Mouse (Mus musculus) neural tube, embryonic 12.5 days (tissue): ENCODE results near the gene Olfr203. TPM values are rescaled to one million over a fixed set of nuclear protein-coding genes. Genes with fewer than 3 reads are reported as not detected.
"Not testable (repeated sequence)": the region's sequence is repeated elsewhere in the genome, so short reads cannot be mapped to it uniquely, and the experiment has no call there.

Experiments
- ATAC-seq: fragments of 200-750 bp; cut with Nextera tagmentation; 2 replicates; pipeline ENCODE4 v1.8.0; 2017; ENCODE audit warnings: low read depth, mild to moderate bottlenecking, moderate TSS enrichment, moderate library complexity; ENCODE audit not compliant: low FRiP score
- H3K27ac ChIP-seq: fragments of 300-500 bp; sonication (generic); 2 replicates; pipeline ENCODE4 v1.5.1; 2016
- H3K27me3 ChIP-seq: fragments of 300-500 bp; sonication (generic); replicated peaks from 2 replicates; pipeline ENCODE4 v1.6.1; 2016; ENCODE audit warnings: mild to moderate bottlenecking
- H3K36me3 ChIP-seq: fragments of 300-500 bp; sonication (generic); 2 replicates; pipeline ENCODE4 v1.6.1; 2016; ENCODE audit warnings: mild to moderate bottlenecking
- H3K4me1 ChIP-seq: fragments of 300-500 bp; sonication (generic); 2 replicates; pipeline ENCODE4 v1.6.1; 2016
- H3K4me2 ChIP-seq: fragments of 300-500 bp; sonication (generic); replicated peaks from 2 replicates; pipeline ENCODE4 v1.6.1; 2016; ENCODE audit warnings: mild to moderate bottlenecking
- H3K4me3 ChIP-seq: fragments of 300-500 bp; sonication (generic); 2 replicates; pipeline ENCODE4 v1.5.1; 2016
- H3K9ac ChIP-seq: fragments of 300-500 bp; sonication (generic); 2 replicates; pipeline ENCODE4 v1.6.1; 2016; ENCODE audit warnings: mild to moderate bottlenecking
- H3K9me3 ChIP-seq: fragments of 300-500 bp; sonication (generic); 2 replicates; pipeline ENCODE4 v1.6.1; 2016; ENCODE audit warnings: mild to moderate bottlenecking
- WGBS: fragments of 180-500 bp; shearing (Covaris S2); methylation state at CpG from one replicate; pipeline ENCODE4 v1.1.7; 2016; 5-methylcytosine and 5-hydroxymethylcytosine counted together
- polyA plus RNA-seq: library from polyadenylated mRNA; unstranded; fragments of >200 nt; fragmentation: Nextera tagmentation; extraction: Ambion mirVana; gene quantifications from 2 replicates; pipeline ENCODE4 v1.2.1, GENCODE M21; 2016

Gene Olfr203
- polyA plus RNA-seq, result not detected in 2 replicates

DNA sequence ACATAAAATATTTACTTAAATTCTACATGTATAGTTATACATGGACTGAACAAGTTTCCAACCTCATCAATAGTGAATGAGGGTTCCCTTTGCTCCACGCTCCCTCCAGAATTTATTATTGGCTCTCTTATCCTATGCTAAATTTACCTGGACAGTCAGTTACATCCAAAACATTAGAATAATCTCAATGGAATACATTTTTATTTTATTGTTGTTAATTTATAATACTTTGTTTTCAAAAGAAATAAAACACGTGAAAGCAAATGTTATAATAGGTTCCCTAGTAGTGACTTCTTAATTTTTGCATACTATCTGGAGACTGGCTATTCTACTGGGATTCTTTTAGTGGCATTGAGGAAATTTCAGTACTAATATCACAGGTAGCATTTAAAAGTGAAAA is at the start of gene Olfr203:
Gene Olfr203 (plus strand): TSS at position 301 of the 400 bp plus-strand sequence.
- no peak within 1 kb of the TSS for H3K4me3 ChIP-seq
- no peaks in the 10 kb centered on the region for H3K36me3 ChIP-seq
- H3K27ac ChIP-seq, result no peak within 1 kb of the TSS
- no peak for ATAC-seq
- no peaks in the 10 kb centered on the region for H3K9me3 ChIP-seq
- 88% methylated on average over 2 of the region's 2 CpGs for WGBS
- no peak within 1 kb of the TSS for H3K9ac ChIP-seq
- H3K4me2 ChIP-seq, result no peak within 1 kb of the TSS
- H3K4me1 ChIP-seq, result no peaks in the 10 kb centered on the region
- no peaks in the 10 kb centered on the region for H3K27me3 ChIP-seq

DNA sequence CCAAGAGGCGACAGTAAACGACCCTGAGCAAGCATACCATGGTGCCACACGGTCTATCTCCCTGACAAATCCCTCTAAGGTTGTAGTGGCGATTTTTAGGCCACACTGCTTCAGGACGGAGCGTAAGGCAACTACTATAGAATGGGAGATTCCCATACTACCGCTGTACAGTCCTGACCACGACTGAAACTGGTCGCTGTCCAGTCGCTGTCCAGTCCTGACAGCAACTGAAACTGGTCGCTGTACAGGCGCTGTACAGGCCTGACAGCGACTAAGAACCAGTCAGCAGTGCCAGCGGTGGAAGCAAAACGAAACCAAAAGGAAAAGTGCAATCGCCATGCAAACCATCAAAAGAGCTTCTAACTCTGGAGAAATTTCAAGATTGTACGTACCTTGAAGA is 49.0 kb upstream of the Olfr203 start:
- H3K36me3 ChIP-seq, result no peaks in the 10 kb centered on the region
- no peak overlapping the region for H3K9ac ChIP-seq
- ATAC-seq, result no peak
- 0 out of 2 replicates have a peak, but pooled peaks cover 3% of the 10 kb centered on the region for H3K9me3 ChIP-seq
- H3K4me2 ChIP-seq, result no peak overlapping the region
- no peaks in the 10 kb centered on the region for H3K4me1 ChIP-seq
- 89% methylated on average over 17 of the region's 17 CpGs for WGBS
- no peaks in the 10 kb centered on the region for H3K27me3 ChIP-seq
- no peak overlapping the region for H3K27ac ChIP-seq
- no peak overlapping the region for H3K4me3 ChIP-seq

DNA sequence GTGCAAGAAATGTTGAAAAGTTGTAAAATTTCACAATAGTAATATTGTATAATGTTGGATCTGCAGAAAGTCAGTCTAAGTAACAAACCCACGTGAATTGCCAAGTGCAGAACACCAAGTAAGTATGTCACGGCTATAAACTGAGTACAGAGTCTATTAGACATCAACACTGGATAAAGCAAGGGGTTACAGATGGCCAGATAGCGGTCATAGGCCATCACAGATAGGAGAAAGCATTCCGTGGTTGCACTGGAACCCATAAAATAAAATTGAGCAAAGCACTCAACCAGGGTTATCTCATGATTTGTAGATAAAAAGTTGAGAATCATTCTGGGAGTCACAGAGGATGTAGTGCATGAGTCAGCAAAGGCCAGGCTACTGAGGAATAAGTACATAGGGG is 29.6 kb upstream of the Olfr203 start:
- not testable (repeated sequence) for H3K9me3 ChIP-seq, H3K36me3 ChIP-seq, H3K4me2 ChIP-seq, H3K9ac ChIP-seq, H3K27ac ChIP-seq, ATAC-seq, H3K4me1 ChIP-seq, H3K4me3 ChIP-seq, H3K27me3 ChIP-seq
- WGBS, result 80% methylated on average over 4 of the region's 4 CpGs

DNA sequence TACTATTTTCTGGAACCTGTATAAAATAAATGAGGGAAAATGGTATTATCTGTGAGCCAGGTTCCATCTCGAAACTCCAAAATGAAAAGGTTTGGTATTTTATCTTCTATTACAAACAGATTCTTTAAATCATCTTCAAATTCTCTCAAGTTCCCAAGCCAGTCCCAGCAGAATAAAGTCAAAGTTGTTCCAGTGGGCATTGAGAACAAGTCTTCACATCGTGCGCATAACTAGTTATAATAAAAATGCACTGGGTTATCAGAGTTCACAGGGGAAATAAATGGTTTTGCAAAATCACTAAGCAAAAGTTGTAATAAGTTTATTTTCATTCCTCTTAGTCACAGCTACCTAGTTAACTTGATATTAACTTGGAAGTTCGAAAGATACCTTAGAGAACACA is 26.1 kb upstream of the Olfr203 start, which contains the start of gene Olfr201:
Gene Olfr201 (minus strand): TSS at position 101 of the 400 bp plus-strand sequence.
- H3K27ac ChIP-seq, H3K4me1 ChIP-seq, ATAC-seq, H3K36me3 ChIP-seq, H3K9me3 ChIP-seq, H3K4me3 ChIP-seq, H3K9ac ChIP-seq, H3K27me3 ChIP-seq, H3K4me2 ChIP-seq: not testable (repeated sequence)
- WGBS, result 88% methylated on average over 4 of the region's 4 CpGs

DNA sequence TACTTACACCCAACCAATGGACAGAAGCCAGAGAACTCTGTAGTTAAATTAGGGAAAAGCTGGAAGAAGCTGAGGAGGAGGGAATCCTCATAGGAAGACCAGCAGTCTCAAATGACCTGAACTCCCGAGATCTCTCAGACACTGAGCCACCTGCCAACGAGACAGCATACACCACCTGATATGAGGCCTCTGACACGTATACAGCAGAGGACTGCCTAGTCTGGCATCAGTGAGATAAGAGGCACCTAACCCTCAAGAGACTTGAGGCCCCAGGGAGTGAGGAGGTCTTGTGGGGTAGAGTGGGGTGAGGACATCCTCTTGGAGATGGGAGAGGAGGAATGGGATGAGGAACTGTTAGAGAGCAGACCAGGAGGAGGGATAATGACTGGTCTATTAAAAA is 18.1 kb upstream of the Olfr203 start:
- H3K27ac ChIP-seq, result no peak overlapping the region
- no peak overlapping the region for H3K4me3 ChIP-seq
- no peaks in the 10 kb centered on the region for H3K4me1 ChIP-seq
- no peak overlapping the region for H3K4me2 ChIP-seq
- no peak for ATAC-seq
- 82% methylated on average over 3 of the region's 3 CpGs for WGBS
- H3K9ac ChIP-seq, result no peak overlapping the region
- no peaks in the 10 kb centered on the region for H3K9me3 ChIP-seq
- H3K36me3 ChIP-seq, result no peaks in the 10 kb centered on the region
- no peaks in the 10 kb centered on the region for H3K27me3 ChIP-seq

GRCm38 (mm10) chr16:59283476-59283875 is 15.2 kb upstream of the Olfr203 start:
- H3K27me3 ChIP-seq, result no peaks in the 10 kb centered on the region
- H3K36me3 ChIP-seq, result no peaks in the 10 kb centered on the region
- H3K27ac ChIP-seq, result no peak overlapping the region
- no peak overlapping the region for H3K4me3 ChIP-seq
- no peak overlapping the region for H3K9ac ChIP-seq
- no peak for ATAC-seq
- 76% methylated on average over 1 of the region's 1 CpGs for WGBS
- H3K4me2 ChIP-seq, result no peak overlapping the region
- no peaks in the 10 kb centered on the region for H3K4me1 ChIP-seq
- H3K9me3 ChIP-seq, result no peaks in the 10 kb centered on the region

DNA sequence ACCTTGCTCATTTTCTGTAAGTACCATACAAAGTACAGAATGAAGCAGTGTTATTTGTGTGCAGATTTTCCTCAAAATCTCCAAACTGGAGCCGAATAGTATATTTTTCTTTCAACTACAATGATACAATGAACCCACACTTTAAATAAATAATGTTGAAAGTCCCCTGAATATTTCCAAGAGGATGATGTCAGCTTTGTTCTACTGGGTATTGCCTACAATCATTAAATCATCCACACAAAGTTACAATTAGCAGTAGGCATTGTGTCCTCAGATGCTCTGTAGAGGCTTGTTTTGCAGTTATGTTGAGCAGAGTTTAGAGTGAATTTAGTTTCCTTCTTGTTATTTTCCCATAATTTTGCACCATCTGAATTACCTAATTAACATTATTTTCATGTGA is 12.0 kb upstream of the Olfr203 start, which contains the start of gene Olfr202:
Gene Olfr202 (minus strand): TSS at position 101 of the 400 bp plus-strand sequence.
- H3K4me3 ChIP-seq, result no peak within 1 kb of the TSS
- no peaks in the 10 kb centered on the region for H3K9me3 ChIP-seq
- ATAC-seq, result no peak
- no peaks in the 10 kb centered on the region for H3K27me3 ChIP-seq
- 88% methylated on average over 1 of the region's 1 CpGs for WGBS
- no peaks in the 10 kb centered on the region for H3K36me3 ChIP-seq
- no peak within 1 kb of the TSS for H3K27ac ChIP-seq
- no peak within 1 kb of the TSS for H3K9ac ChIP-seq
- no peaks in the 10 kb centered on the region for H3K4me1 ChIP-seq
- H3K4me2 ChIP-seq, result no peak within 1 kb of the TSS

- not testable (repeated sequence) for H3K27me3 ChIP-seq, H3K4me1 ChIP-seq, H3K9ac ChIP-seq, H3K27ac ChIP-seq, H3K9me3 ChIP-seq, H3K4me3 ChIP-seq, H3K36me3 ChIP-seq, ATAC-seq, H3K4me2 ChIP-seq
- 83% methylated on average over 9 of the region's 9 CpGs for WGBS
These were observed 11.1 kb upstream of the Olfr203 start for GRCm38 (mm10) chr16:59287576-59287975.

DNA sequence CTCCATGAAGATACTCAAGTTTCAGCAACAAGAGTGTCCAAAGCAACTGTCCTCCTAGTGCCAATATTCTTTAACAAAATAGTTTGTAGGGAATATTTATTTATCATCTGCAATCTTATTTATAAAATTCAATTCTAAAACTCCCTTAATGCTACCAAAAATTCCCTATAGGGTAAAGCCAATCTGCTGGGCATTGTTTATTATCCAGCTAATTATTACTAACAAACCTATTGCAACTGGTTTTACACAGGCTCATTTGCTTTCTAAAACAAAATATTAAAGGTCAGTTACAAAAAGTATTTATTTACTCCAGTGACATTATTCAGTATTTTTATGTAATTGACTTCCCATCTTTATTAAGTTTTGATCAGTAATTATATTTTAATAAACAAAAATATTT is 19.5 kb downstream of the Olfr203 start, which contains the start of gene Olfr204:
Gene Olfr204 (minus strand): TSS at position 101 of the 400 bp plus-strand sequence.
- no peaks in the 10 kb centered on the region for H3K36me3 ChIP-seq
- H3K27ac ChIP-seq, result no peak within 1 kb of the TSS
- H3K9me3 ChIP-seq, result no peaks in the 10 kb centered on the region
- H3K27me3 ChIP-seq, result no peaks in the 10 kb centered on the region
- no peaks in the 10 kb centered on the region for H3K4me1 ChIP-seq
- no peak within 1 kb of the TSS for H3K9ac ChIP-seq
- no peak for ATAC-seq
- no peak within 1 kb of the TSS for H3K4me2 ChIP-seq
- no peak within 1 kb of the TSS for H3K4me3 ChIP-seq

DNA sequence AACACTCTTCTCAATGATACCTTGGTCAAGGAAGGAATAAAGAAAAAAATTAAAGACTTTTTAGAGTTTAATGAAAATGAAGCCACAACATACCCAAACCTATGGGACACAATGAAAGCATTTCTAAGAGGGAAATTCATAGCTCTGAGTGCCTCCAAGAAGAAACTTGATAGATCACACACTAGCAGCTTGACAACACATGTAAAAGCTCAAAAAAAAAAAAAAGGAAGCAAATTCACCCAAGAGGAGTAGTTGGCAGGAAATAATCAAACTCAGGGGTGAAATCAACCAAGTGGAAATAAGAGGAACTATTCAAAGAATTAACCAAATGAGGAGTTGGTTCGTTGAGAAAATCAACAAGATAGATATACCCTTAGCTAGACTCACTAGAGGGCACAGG is 24.6 kb downstream of the Olfr203 start:
- H3K4me2 ChIP-seq, H3K9ac ChIP-seq, ATAC-seq, H3K27me3 ChIP-seq, H3K27ac ChIP-seq, H3K4me3 ChIP-seq, H3K36me3 ChIP-seq, H3K9me3 ChIP-seq, H3K4me1 ChIP-seq: not testable (repeated sequence)
- WGBS, result 73% methylated on average over 1 of the region's 1 CpGs

DNA sequence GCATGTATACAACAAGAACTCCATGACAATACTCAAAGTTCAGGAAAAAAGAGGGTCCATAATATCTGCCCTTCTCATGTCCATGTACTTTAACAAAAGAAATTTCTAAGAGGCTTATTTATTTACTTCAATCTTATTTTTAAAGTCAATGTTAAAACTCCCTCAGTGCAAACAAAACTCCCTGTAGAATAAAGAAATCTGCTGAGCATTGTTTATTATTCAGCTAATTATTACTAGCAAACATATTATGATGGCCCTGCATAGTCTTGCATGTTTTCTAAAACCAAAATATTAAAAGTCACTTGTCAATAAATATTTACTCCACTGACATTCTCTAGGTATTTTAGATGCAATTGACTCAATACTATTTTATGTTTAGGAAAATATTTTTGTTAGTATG is 32.4 kb downstream of the Olfr203 start, which contains the start of gene Olfr205:
Gene Olfr205 (minus strand): TSS at position 101 of the 400 bp plus-strand sequence.
- Histone ChIP-seq H3K36me3 (no peaks in the 10 kb centered on the region), H3K4me3 (no peak within 1 kb of the TSS), H3K27me3 (no peaks in the 10 kb centered on the region), H3K4me1 (no peaks in the 10 kb centered on the region), H3K9me3 (no peaks in the 10 kb centered on the region), H3K4me2 (no peak within 1 kb of the TSS), H3K9ac (no peak within 1 kb of the TSS), H3K27ac (no peak within 1 kb of the TSS)
- no peak for ATAC-seq

DNA sequence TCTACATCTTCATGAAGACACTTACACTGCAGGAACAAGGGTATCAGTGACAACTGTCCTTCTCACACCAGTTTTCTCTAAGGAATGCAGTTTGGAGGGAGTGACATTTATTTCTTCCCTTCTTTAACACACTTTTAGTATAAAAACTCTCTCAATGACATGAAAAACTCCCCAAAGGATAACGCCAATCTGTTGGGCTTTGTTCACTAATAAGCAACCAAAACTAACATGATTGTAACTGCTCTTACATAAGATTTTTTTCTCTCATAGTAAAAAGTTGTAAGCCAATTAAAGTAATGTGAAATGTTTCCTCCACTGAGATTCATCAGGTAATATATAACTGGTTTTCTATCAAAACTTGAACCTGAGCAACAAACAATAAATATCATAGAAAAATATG is 50.5 kb downstream of the Olfr203 start, which contains the start of gene Olfr206:
Gene Olfr206 (minus strand): TSS at position 101 of the 400 bp plus-strand sequence.
- 85% methylated on average over 1 of the region's 1 CpGs for WGBS
- Histone ChIP-seq H3K27me3 (no peaks in the 10 kb centered on the region), H3K27ac (no peak within 1 kb of the TSS), H3K36me3 (no peaks in the 10 kb centered on the region), H3K9ac (no peak within 1 kb of the TSS), H3K4me2 (no peak within 1 kb of the TSS), H3K9me3 (no peaks in the 10 kb centered on the region), H3K4me3 (no peak within 1 kb of the TSS), H3K4me1 (no peaks in the 10 kb centered on the region)
- no peak for ATAC-seq
